Mouse (Mus musculus) MEL (cell line): Measurements from ENCODE around the gene Msl1. TPM values are rescaled to one million over a fixed set of nuclear protein-coding genes. Genes with fewer than 3 reads are reported as not detected.
A peak's percentile ranks its signal among the peaks of the same experiment; 100 is the strongest.

Experiments
- DNase-seq: peaks from one replicate; pipeline ENCODE4 v3.0.0; 2011; ENCODE audit warnings: low read depth, low spot score
- H3K27ac ChIP-seq: 2 replicates; pipeline ENCODE4 v1.5.1; 2012; ENCODE audit warnings: low read depth, mild to moderate bottlenecking, control low read depth, low read length, moderate library complexity; ENCODE audit not compliant: control insufficient read depth
- H3K27me3 ChIP-seq, 2 experiments: fragments of 150-350 bp in 1 of 2; sonication (generic) in 1 of 2; 2 replicates each; pipeline ENCODE4 v1.6.1; 2012; ENCODE audit warnings: low read length in 2 of 2, mild to moderate bottlenecking in 2 of 2, improper control_type of control experiment in 1 of 2, moderate library complexity in 1 of 2; ENCODE audit not compliant: insufficient read depth in 2 of 2, control insufficient read depth in 1 of 2
- H3K36me3 ChIP-seq, 2 experiments: 2 replicates each; pipeline ENCODE4 v1.6.1; 2012 to 2014; ENCODE audit warnings: low read length in 2 of 2, improper control_type of control experiment in 1 of 2, inconsistent platforms in 1 of 2, mild to moderate bottlenecking in 1 of 2; ENCODE audit not compliant: insufficient read depth in 2 of 2, control insufficient read depth in 1 of 2
- H3K4me1 ChIP-seq, 2 experiments: fragments of 150-350 bp in 1 of 2; sonication (generic) in 1 of 2; 2 replicates each; pipeline ENCODE4 v1.6.1; 2012; ENCODE audit warnings: low read length in 2 of 2, improper control_type of control experiment in 1 of 2, mild to moderate bottlenecking in 1 of 2; ENCODE audit not compliant: insufficient read depth in 2 of 2, control insufficient read depth in 1 of 2
- H3K4me3 ChIP-seq, 2 experiments: fragments of 150-350 bp in 1 of 2; sonication (generic) in 1 of 2; 2 replicates each; pipeline ENCODE4 v1.5.1; 2012; ENCODE audit warnings: low read depth in 2 of 2, low read length in 2 of 2, mild to moderate bottlenecking in 2 of 2, moderate library complexity in 2 of 2, control low read depth in 1 of 2, improper control_type of control experiment in 1 of 2; ENCODE audit not compliant: control insufficient read depth in 1 of 2, insufficient read depth in 1 of 2
- H3K79me2 ChIP-seq: 2 replicates; pipeline ENCODE4 v1.6.1; 2012; ENCODE audit warnings: mild to moderate bottlenecking, low read length, moderate library complexity; ENCODE audit not compliant: control insufficient read depth, poor library complexity, insufficient read depth
- H3K9ac ChIP-seq: 2 replicates; pipeline ENCODE4 v1.6.1; 2012; ENCODE audit warnings: low read depth, mild to moderate bottlenecking, control low read depth, low read length, moderate library complexity; ENCODE audit not compliant: control insufficient read depth, poor library complexity, severe bottlenecking
- H3K9me3 ChIP-seq: fragments of 150-350 bp; sonication (generic); replicated peaks from 2 replicates; pipeline ENCODE4 v1.6.1; 2012; ENCODE audit warnings: mild to moderate bottlenecking, low read length, improper control_type of control experiment, moderate library complexity; ENCODE audit not compliant: insufficient read depth
- BHLHE40 ChIP-seq: IDR thresholded peaks from 2 replicates; pipeline ENCODE4 v1.6.1; 2012; ENCODE audit warnings: low read depth, mild to moderate bottlenecking, inconsistent platforms, low read length, improper control_type of control experiment, borderline replicate concordance
- CHD1 ChIP-seq: IDR thresholded peaks from 2 replicates; pipeline ENCODE4 v1.6.1; 2012; ENCODE audit warnings: low read depth, mild to moderate bottlenecking, inconsistent platforms, low read length, improper control_type of control experiment
- CTCF ChIP-seq, 3 experiments: IDR thresholded peaks in 2 of 3; conservative IDR thresholded peaks in 1 of 3; 2 replicates each; pipeline ENCODE4 v1.5.1; 2011 to 2012; ENCODE audit warnings: low read length in 3 of 3, low read depth in 2 of 3, mild to moderate bottlenecking in 2 of 3, improper control_type of control experiment in 1 of 3, inconsistent platforms in 1 of 3, mixed read lengths in 1 of 3, moderate library complexity in 1 of 3; ENCODE audit not compliant: control insufficient read depth in 1 of 3, insufficient read depth in 1 of 3, poor library complexity in 1 of 3, severe bottlenecking in 1 of 3
- E2F4 ChIP-seq: IDR thresholded peaks from 2 replicates; pipeline ENCODE4 v1.6.1; 2011; ENCODE audit warnings: low read depth, low read length, improper control_type of control experiment, borderline replicate concordance
- EP300 ChIP-seq, 2 experiments: IDR thresholded peaks; 2 replicates each; pipeline ENCODE4 v1.6.1; 2011; ENCODE audit warnings: improper control_type of control experiment in 2 of 2, low read length in 2 of 2, low read depth in 1 of 2, mild to moderate bottlenecking in 1 of 2
- ETS1 ChIP-seq: IDR thresholded peaks from 2 replicates; pipeline ENCODE4 v1.6.1; 2012; ENCODE audit warnings: low read depth, mild to moderate bottlenecking, inconsistent platforms, low read length, improper control_type of control experiment, moderate library complexity
- GABPA ChIP-seq: IDR thresholded peaks from 2 replicates; pipeline ENCODE4 v1.6.1; 2012; ENCODE audit warnings: low read depth, mild to moderate bottlenecking, inconsistent platforms, low read length, improper control_type of control experiment, moderate library complexity
- HCFC1 ChIP-seq: IDR thresholded peaks from 2 replicates; pipeline ENCODE4 v1.6.1; 2012; ENCODE audit warnings: low read depth, mild to moderate bottlenecking, inconsistent platforms, low read length, improper control_type of control experiment, moderate library complexity
- MAFK ChIP-seq: IDR thresholded peaks from 2 replicates; pipeline ENCODE4 v1.6.1; 2011; ENCODE audit warnings: low read depth, mild to moderate bottlenecking, low read length, improper control_type of control experiment, borderline replicate concordance
- MAX ChIP-seq: IDR thresholded peaks from 2 replicates; pipeline ENCODE4 v1.6.1; 2011; ENCODE audit warnings: low read length, improper control_type of control experiment
- MAZ ChIP-seq: IDR thresholded peaks from 2 replicates; pipeline ENCODE4 v1.6.1; 2012; ENCODE audit warnings: low read depth, mild to moderate bottlenecking, inconsistent platforms, low read length, improper control_type of control experiment
- MXI1 ChIP-seq: IDR thresholded peaks from 2 replicates; pipeline ENCODE4 v1.6.1; 2011; ENCODE audit warnings: mild to moderate bottlenecking, low read depth, low read length, improper control_type of control experiment
- MYB ChIP-seq: IDR thresholded peaks from 2 replicates; pipeline ENCODE4 v1.6.1; 2011; ENCODE audit warnings: mild to moderate bottlenecking, low read depth, low read length, improper control_type of control experiment
- NRF1 ChIP-seq: IDR thresholded peaks from 2 replicates; pipeline ENCODE4 v1.6.1; 2014; ENCODE audit warnings: low read depth, mild to moderate bottlenecking, inconsistent platforms, low read length, improper control_type of control experiment, moderate library complexity; ENCODE audit not compliant: poor library complexity, insufficient read depth, severe bottlenecking
- POLR2AphosphoS2 ChIP-seq: IDR thresholded peaks from 2 replicates; pipeline ENCODE4 v1.6.1; 2011; ENCODE audit warnings: low read length, improper control_type of control experiment
- POLR2AphosphoS5 ChIP-seq: IDR thresholded peaks from 2 replicates; pipeline ENCODE4 v1.6.1; 2012; ENCODE audit warnings: low read depth, borderline replicate concordance, mild to moderate bottlenecking, inconsistent platforms, low read length, moderate library complexity, mixed read lengths
- RCOR1 ChIP-seq: IDR thresholded peaks from 2 replicates; pipeline ENCODE4 v1.6.1; 2012; ENCODE audit warnings: low read depth, mild to moderate bottlenecking, inconsistent platforms, low read length, improper control_type of control experiment
- SIN3A ChIP-seq: IDR thresholded peaks from 2 replicates; pipeline ENCODE4 v1.6.1; 2012; ENCODE audit warnings: low read length, improper control_type of control experiment, inconsistent platforms
- SMC3 ChIP-seq: IDR thresholded peaks from 2 replicates; pipeline ENCODE4 v1.6.1; 2011; ENCODE audit warnings: low read depth, low read length, improper control_type of control experiment
- TAL1 ChIP-seq: IDR thresholded peaks from 2 replicates; pipeline ENCODE4 v1.6.1; 2012; ENCODE audit warnings: mild to moderate bottlenecking, inconsistent platforms, low read length, moderate library complexity, mixed read lengths
- TBP ChIP-seq: IDR thresholded peaks from 2 replicates; pipeline ENCODE4 v1.8.0; 2011; ENCODE audit warnings: low read depth, low read length, improper control_type of control experiment
- UBTF ChIP-seq: IDR thresholded peaks from 2 replicates; pipeline ENCODE4 v1.6.1; 2012; ENCODE audit warnings: low read depth, mild to moderate bottlenecking, inconsistent platforms, low read length, improper control_type of control experiment, moderate library complexity, borderline replicate concordance; ENCODE audit not compliant: insufficient read depth
- USF1 ChIP-seq: IDR thresholded peaks from 2 replicates; pipeline ENCODE4 v1.6.1; 2014; ENCODE audit warnings: low read depth, mild to moderate bottlenecking, inconsistent platforms, low read length, improper control_type of control experiment, moderate library complexity
- USF2 ChIP-seq, 2 experiments: IDR thresholded peaks; 2 replicates each; pipeline ENCODE4 v1.6.1; 2011 to 2012; ENCODE audit warnings: improper control_type of control experiment in 2 of 2, low read length in 2 of 2, borderline replicate concordance in 1 of 2, inconsistent platforms in 1 of 2, low read depth in 1 of 2, mild to moderate bottlenecking in 1 of 2; ENCODE audit not compliant: insufficient read depth in 1 of 2
- ZKSCAN1 ChIP-seq: IDR thresholded peaks from 2 replicates; pipeline ENCODE4 v1.6.1; 2012; ENCODE audit warnings: low read depth, mild to moderate bottlenecking, inconsistent platforms, low read length, improper control_type of control experiment, moderate library complexity
- polyA plus RNA-seq, 2 experiments: library from polyadenylated mRNA; stranded (reverse) in 1 of 2; unstranded in 1 of 2; fragments of >175 nt in 1 of 2; fragments of >200 nt in 1 of 2; gene quantifications; 2 replicates each; pipeline versions ENCODE4 v1.2.1 to v1.2.4; 2012; ENCODE audit warnings: low replicate concordance in 2 of 2, low read depth in 1 of 2; ENCODE audit not compliant: insufficient read length in 2 of 2, insufficient read depth in 1 of 2, missing spikeins in 1 of 2
- total RNA-seq: library from RNA; depleted of rRNA; stranded (reverse); fragments of 300-350 nt; gene quantifications from 2 replicates; pipeline ENCODE4 v1.2.3, GENCODE M21; 2012

The Msl1 gene
- total and polyA plus RNA-seq, 3 experiments: 37.1 to 49.4 TPM; not detected in 1

- Histone ChIP-seq H3K9ac (peak overlapping the region; percentile 51), H3K9me3 (no peaks in the 10 kb centered on the region), H3K4me1 (peaks cover 57 to 67% of the 10 kb centered on the region in 2 experiments), H3K27ac (peak overlapping the region; percentile 58; the same call in 1 of the 2 replicates)
- TF ChIP-seq SIN3A (0 out of 2 replicates have a peak, but pooled peaks have one; percentile 25), USF1 (peak; percentile 6; the same call in 1 of the 2 replicates), EP300 (IDR thresholded peaks at IDR 0.05; ENCODE audit: low read depth in 1 of 2, low read length in 2 of 2) (peak in 1 of 2 experiments; percentile 7; a peak in 1 of 4 replicates), MXI1 (no peak), BHLHE40 (peak; percentile 59; the same call in 1 of the 2 replicates), POLR2AphosphoS2 (0 out of 2 replicates have a peak, but pooled peaks have one; percentile 3), ETS1 (0 out of 2 replicates have a peak, but pooled peaks have one; percentile 6), MAZ (peak; percentile 38; the same call in 1 of the 2 replicates), TAL1 (no peak)
- TF ChIP-seq, all 39 proteins: peak for 7
- H3K79me2 ChIP-seq: peaks cover 6% of the 10 kb centered on the region
- H3K36me3 ChIP-seq: peaks cover 0 to 51% of the 10 kb centered on the region in 2 experiments; a peak in 2 of 4 replicates
- H3K4me3 ChIP-seq: peak overlapping the region in 1 of 2 experiments; percentile 18; a peak in 1 of 4 replicates
- peak; percentile 46 for DNase-seq
- H3K27me3 ChIP-seq: no peaks in the 10 kb centered on the region
Measured at GRCm38 (mm10) chr11:98750351-98751201, 44.7 kb upstream of the Msl1 start.

GRCm38 (mm10) chr11:98751221-98751782, 44.0 kb upstream of the Msl1 start:
- Histone ChIP-seq H3K4me1 (peaks cover 63 to 72% of the 10 kb centered on the region in 2 experiments), H3K27ac (peak overlapping the region; percentile 58), H3K36me3 (peaks cover 0 to 56% of the 10 kb centered on the region in 2 experiments; a peak in 2 of 4 replicates), H3K79me2 (peaks cover 6% of the 10 kb centered on the region), H3K9me3 (no peaks in the 10 kb centered on the region), H3K4me3 (peak overlapping the region in 1 of 2 experiments; percentile 18; a peak in 1 of 4 replicates), H3K9ac (peak overlapping the region; percentile 51), H3K27me3 (no peaks in the 10 kb centered on the region)
- DNase-seq: peak; percentile 68
- TF ChIP-seq MAX (peak; percentile 89), ETS1 (peak; percentile 88), GABPA (no peak), USF2 (IDR thresholded peaks at IDR 0.05; ENCODE audit: borderline replicate concordance in 1 of 2, insufficient read depth in 1 of 2, low read depth in 1 of 2, low read length in 2 of 2) (peak in 1 of 2 experiments; percentile 79; a peak in 2 of 4 replicates), SMC3 (no peak), ZKSCAN1 (no peak), RCOR1 (peak; percentile 51; the same call in 1 of the 2 replicates), POLR2AphosphoS5 (no peak), HCFC1 (peak; percentile 58), MXI1 (peak; percentile 93), NRF1 (0 out of 2 replicates have a peak, but pooled peaks have one; percentile 23), TAL1 (no peak), TBP (0 out of 2 replicates have a peak, but pooled peaks have one; percentile 6), BHLHE40 (peak; percentile 92), CTCF (IDR thresholded peaks at IDR 0.05 in 2 of 3, conservative IDR thresholded peaks at IDR 0.05 in 1 of 3; ENCODE audit: control insufficient read depth in 1 of 3, insufficient read depth in 1 of 3, low read depth in 2 of 3, low read length in 3 of 3, poor library complexity in 1 of 3, severe bottlenecking in 1 of 3) (no peak), POLR2AphosphoS2 (peak; percentile 45; the same call in 1 of the 2 replicates), CHD1 (no peak), E2F4 (no peak), UBTF (no peak), EP300 (IDR thresholded peaks at IDR 0.05; ENCODE audit: low read depth in 1 of 2, low read length in 2 of 2) (peak; percentile 67 to 91), MAFK (peak; percentile 30; the same call in 1 of the 2 replicates), MYB (peak; percentile 39; the same call in 1 of the 2 replicates)
